Mouse (Mus musculus): ENCODE measurements around the gene Ddc. TPM values are rescaled to one million over a fixed set of nuclear protein-coding genes. Genes with fewer than 3 reads are reported as not detected.

Ddc gene
- polyA plus RNA-seq, 1 experiment from 2014 or later, result 21.7 TPM

- peaks cover 14% of the 10 kb centered on the region for H3K4me1 ChIP-seq (ENCODE audit: control insufficient read depth, insufficient read depth, low read length)
- no peak overlapping the region for H3K9ac ChIP-seq (ENCODE audit: low read depth, low read length)
- no peak for ATAC-seq
- 13% methylated on average over 1 of the region's 1 CpGs for WGBS
- no peaks in the 10 kb centered on the region for H3K9me3 ChIP-seq (replicated peaks; ENCODE audit: control insufficient read depth, low read length, poor library complexity, severe bottlenecking)
- no peaks in the 10 kb centered on the region for H3K36me3 ChIP-seq (ENCODE audit: control insufficient read depth, insufficient read depth, low read length)
- no peak overlapping the region for H3K4me3 ChIP-seq (ENCODE audit: low read depth, low read length)
- H3K27ac ChIP-seq (ENCODE audit: low read length), result no peak overlapping the region
- no peak overlapping the region for H3K4me2 ChIP-seq (ENCODE audit: low read length)
- H3K27me3 ChIP-seq (ENCODE audit: control insufficient read depth, insufficient read depth, low read depth, low read length), result no peaks in the 10 kb centered on the region
Observed at GRCm38 (mm10) chr11:11881783-11882155, 16.2 kb downstream of the Ddc start.

- Histone ChIP-seq H3K36me3 (ENCODE audit: control insufficient read depth, insufficient read depth, low read length) (no peaks in the 10 kb centered on the region), H3K27me3 (ENCODE audit: control insufficient read depth, insufficient read depth, low read depth, low read length) (no peaks in the 10 kb centered on the region), H3K4me3 (ENCODE audit: low read depth, low read length) (no peak overlapping the region), H3K9ac (ENCODE audit: low read depth, low read length) (no peak overlapping the region), H3K4me2 (ENCODE audit: low read length) (no peak overlapping the region), H3K27ac (ENCODE audit: low read length) (no peak overlapping the region), H3K9me3 (replicated peaks; ENCODE audit: control insufficient read depth, low read length, poor library complexity, severe bottlenecking) (no peaks in the 10 kb centered on the region), H3K4me1 (ENCODE audit: control insufficient read depth, insufficient read depth, low read length) (peaks cover 14% of the 10 kb centered on the region)
- no peak for ATAC-seq
- 25% methylated on average over 13 of the region's 13 CpGs for WGBS
Observed at GRCm38 (mm10) chr11:11881026-11881782, 16.7 kb downstream of the Ddc start.

GRCm38 (mm10) chr11:11880351-11880750 lies 17.6 kb downstream of the Ddc start:
- Histone ChIP-seq H3K27me3 (ENCODE audit: control insufficient read depth, insufficient read depth, low read depth, low read length) (peaks cover 2% of the 10 kb centered on the region; the same call in 1 of the 2 replicates), H3K9me3 (replicated peaks; ENCODE audit: control insufficient read depth, low read length, poor library complexity, severe bottlenecking) (no peaks in the 10 kb centered on the region), H3K4me1 (ENCODE audit: control insufficient read depth, insufficient read depth, low read length) (peaks cover 14% of the 10 kb centered on the region), H3K36me3 (ENCODE audit: control insufficient read depth, insufficient read depth, low read length) (no peaks in the 10 kb centered on the region), H3K9ac (ENCODE audit: low read depth, low read length) (no peak overlapping the region), H3K27ac (ENCODE audit: low read length) (no peak overlapping the region), H3K4me2 (ENCODE audit: low read length) (no peak overlapping the region), H3K4me3 (ENCODE audit: low read depth, low read length) (no peak overlapping the region)
- ATAC-seq, result no peak
- 83% methylated on average over 7 of the region's 7 CpGs for WGBS

- Histone ChIP-seq H3K9ac (ENCODE audit: low read depth, low read length) (no peak overlapping the region), H3K4me2 (ENCODE audit: low read length) (no peak overlapping the region), H3K4me3 (ENCODE audit: low read depth, low read length) (no peak overlapping the region), H3K36me3 (ENCODE audit: control insufficient read depth, insufficient read depth, low read length) (no peaks in the 10 kb centered on the region), H3K27me3 (ENCODE audit: control insufficient read depth, insufficient read depth, low read depth, low read length) (peaks cover 2% of the 10 kb centered on the region; the same call in 1 of the 2 replicates), H3K4me1 (ENCODE audit: control insufficient read depth, insufficient read depth, low read length) (peaks cover 11% of the 10 kb centered on the region), H3K27ac (ENCODE audit: low read length) (no peak overlapping the region), H3K9me3 (replicated peaks; ENCODE audit: control insufficient read depth, low read length, poor library complexity, severe bottlenecking) (no peaks in the 10 kb centered on the region)
- 63% methylated on average over 4 of the region's 4 CpGs for WGBS
- no peak for ATAC-seq
Observed at GRCm38 (mm10) chr11:11879699-11880002, 18.3 kb downstream of the Ddc start.

GRCm38 (mm10) chr11:11878981-11879698 lies 18.8 kb downstream of the Ddc start:
- H3K4me3 ChIP-seq (ENCODE audit: low read depth, low read length), result no peak overlapping the region
- WGBS, result 50% methylated on average over 10 of the region's 10 CpGs
- peaks cover 2% of the 10 kb centered on the region; the same call in 1 of the 2 replicates for H3K27me3 ChIP-seq (ENCODE audit: control insufficient read depth, insufficient read depth, low read depth, low read length)
- no peak overlapping the region for H3K9ac ChIP-seq (ENCODE audit: low read depth, low read length)
- peak; percentile 58 for ATAC-seq
- no peaks in the 10 kb centered on the region for H3K9me3 ChIP-seq (replicated peaks; ENCODE audit: control insufficient read depth, low read length, poor library complexity, severe bottlenecking)
- no peak overlapping the region for H3K4me2 ChIP-seq (ENCODE audit: low read length)
- H3K27ac ChIP-seq (ENCODE audit: low read length), result no peak overlapping the region
- H3K36me3 ChIP-seq (ENCODE audit: control insufficient read depth, insufficient read depth, low read length), result no peaks in the 10 kb centered on the region
- H3K4me1 ChIP-seq (ENCODE audit: control insufficient read depth, insufficient read depth, low read length), result peaks cover 8% of the 10 kb centered on the region

GRCm38 (mm10) chr11:11878278-11878980 lies 19.5 kb downstream of the Ddc start:
- Histone ChIP-seq H3K9ac (ENCODE audit: low read depth, low read length) (no peak overlapping the region), H3K27me3 (ENCODE audit: control insufficient read depth, insufficient read depth, low read depth, low read length) (peaks cover 2% of the 10 kb centered on the region; the same call in 1 of the 2 replicates), H3K4me2 (ENCODE audit: low read length) (no peak overlapping the region), H3K27ac (ENCODE audit: low read length) (no peak overlapping the region), H3K36me3 (ENCODE audit: control insufficient read depth, insufficient read depth, low read length) (no peaks in the 10 kb centered on the region), H3K9me3 (replicated peaks; ENCODE audit: control insufficient read depth, low read length, poor library complexity, severe bottlenecking) (no peaks in the 10 kb centered on the region), H3K4me1 (ENCODE audit: control insufficient read depth, insufficient read depth, low read length) (peaks cover 8% of the 10 kb centered on the region), H3K4me3 (ENCODE audit: low read depth, low read length) (no peak overlapping the region)
- WGBS, result 17% methylated on average over 11 of the region's 11 CpGs
- peak; percentile 9; the same call in 1 of the 2 replicates for ATAC-seq

- ATAC-seq, result no peak
- Histone ChIP-seq H3K27me3 (ENCODE audit: control insufficient read depth, insufficient read depth, low read depth, low read length) (peaks cover 2% of the 10 kb centered on the region; the same call in 1 of the 2 replicates), H3K4me2 (ENCODE audit: low read length) (no peak overlapping the region), H3K36me3 (ENCODE audit: control insufficient read depth, insufficient read depth, low read length) (no peaks in the 10 kb centered on the region), H3K27ac (ENCODE audit: low read length) (no peak overlapping the region), H3K9ac (ENCODE audit: low read depth, low read length) (no peak overlapping the region), H3K4me1 (ENCODE audit: control insufficient read depth, insufficient read depth, low read length) (peaks cover 10% of the 10 kb centered on the region), H3K4me3 (ENCODE audit: low read depth, low read length) (no peak overlapping the region), H3K9me3 (replicated peaks; ENCODE audit: control insufficient read depth, low read length, poor library complexity, severe bottlenecking) (no peaks in the 10 kb centered on the region)
- WGBS, result 46% methylated on average over 4 of the region's 4 CpGs
Observed at GRCm38 (mm10) chr11:11877891-11878277, 20.1 kb downstream of the Ddc start.

GRCm38 (mm10) chr11:11876366-11876765 lies 21.6 kb downstream of the Ddc start:
- ATAC-seq, result no peak

GRCm38 (mm10) chr11:11875230-11875629 lies 22.7 kb downstream of the Ddc start:
- no peak for ATAC-seq
- 98% methylated on average over 2 of the region's 2 CpGs for WGBS
- H3K4me3 ChIP-seq (ENCODE audit: low read depth, low read length), result no peak overlapping the region
- peaks cover 2% of the 10 kb centered on the region; the same call in 1 of the 2 replicates for H3K27me3 ChIP-seq (ENCODE audit: control insufficient read depth, insufficient read depth, low read depth, low read length)
- H3K4me1 ChIP-seq (ENCODE audit: control insufficient read depth, insufficient read depth, low read length), result peaks cover 17% of the 10 kb centered on the region
- no peaks in the 10 kb centered on the region for H3K9me3 ChIP-seq (replicated peaks; ENCODE audit: control insufficient read depth, low read length, poor library complexity, severe bottlenecking)
- H3K36me3 ChIP-seq (ENCODE audit: control insufficient read depth, insufficient read depth, low read length), result no peaks in the 10 kb centered on the region
- no peak overlapping the region for H3K9ac ChIP-seq (ENCODE audit: low read depth, low read length)
- no peak overlapping the region for H3K27ac ChIP-seq (ENCODE audit: low read length)
- H3K4me2 ChIP-seq (ENCODE audit: low read length), result no peak overlapping the region

More at GRCm38 (mm10) chr11:11876366-11876765, 21.6 kb downstream of the Ddc start:
- Histone ChIP-seq H3K4me3 (ENCODE audit: low read depth, low read length) (no peak overlapping the region), H3K27me3 (ENCODE audit: control insufficient read depth, insufficient read depth, low read depth, low read length) (peaks cover 2% of the 10 kb centered on the region; the same call in 1 of the 2 replicates), H3K9me3 (replicated peaks; ENCODE audit: control insufficient read depth, low read length, poor library complexity, severe bottlenecking) (no peaks in the 10 kb centered on the region), H3K4me2 (ENCODE audit: low read length) (no peak overlapping the region), H3K36me3 (ENCODE audit: control insufficient read depth, insufficient read depth, low read length) (no peaks in the 10 kb centered on the region), H3K4me1 (ENCODE audit: control insufficient read depth, insufficient read depth, low read length) (peaks cover 17% of the 10 kb centered on the region), H3K27ac (ENCODE audit: low read length) (no peak overlapping the region), H3K9ac (ENCODE audit: low read depth, low read length) (no peak overlapping the region)
- 90% methylated on average over 3 of the region's 3 CpGs for WGBS

Data from midbrain, embryonic 16.5 days (tissue).